Mouse (Mus musculus) heart, postnatal 0 days (tissue): Measurements from ENCODE around the gene Ninj1.

Experiments
- CTCF ChIP-seq: IDR thresholded peaks from 2 replicates; pipeline ENCODE4 v1.5.1; 2016; ENCODE audit warnings: antibody characterized with exemption, control low read depth, low read depth
- EP300 ChIP-seq: IDR thresholded peaks from 2 replicates; pipeline ENCODE4 v1.6.1; 2016; ENCODE audit warnings: antibody characterized with exemption, low read depth

- no peak for TF ChIP-seq EP300
- no peak for TF ChIP-seq CTCF
Measured at GRCm38 (mm10) chr13:49196211-49196610, 8.9 kb downstream of the Ninj1 start.
